Mouse (Mus musculus): ENCODE data around the gene Lrmda.

GRCm38 (mm10) chr14:22289380-22289922 is 269.9 kb downstream of the Lrmda start:
- TF ChIP-seq CTCF (conservative IDR thresholded peaks at IDR 0.05; ENCODE audit: low read length) = no peak
- TF ChIP-seq NANOG (IDR thresholded peaks at IDR 0.05; ENCODE audit: borderline replicate concordance, low read length) = no peak
- no peak for TF ChIP-seq POU5F1 (IDR thresholded peaks at IDR 0.05; ENCODE audit: borderline replicate concordance, low read length)
